Mouse (Mus musculus) C2C12 (cell line): ENCODE data around the gene Fbxo31. TPM values are rescaled to one million over a fixed set of nuclear protein-coding genes. Genes with fewer than 3 reads are reported as not detected.

ENCODE experiments used
- H3K27me3 ChIP-seq: one replicate; pipeline ENCODE4 v1.6.1; 2011; ENCODE audit not compliant: control insufficient read depth, insufficient read depth, insufficient read length
- H3K36me3 ChIP-seq: one replicate; pipeline ENCODE4 v1.6.1; 2011; ENCODE audit not compliant: control insufficient read depth, insufficient read depth
- H3K4me3 ChIP-seq: one replicate; pipeline ENCODE4 v1.5.1; 2011; ENCODE audit warnings: mild to moderate bottlenecking, control low read depth; ENCODE audit not compliant: poor library complexity, insufficient read depth, severe bottlenecking
- H3K79me2 ChIP-seq: one replicate; pipeline ENCODE4 v1.6.1; 2011; ENCODE audit not compliant: control insufficient read depth, insufficient read depth
- H3K79me3 ChIP-seq: one replicate; pipeline ENCODE4 v1.6.1; 2011; ENCODE audit warnings: low read depth, control low read depth
- H3ac ChIP-seq: one replicate; pipeline ENCODE3; 2011; ENCODE audit warnings: low read depth; ENCODE audit not compliant: control insufficient read depth, insufficient read length
- CEBPB ChIP-seq: IDR thresholded peaks from one replicate; pipeline ENCODE4 v1.6.1; 2011; ENCODE audit warnings: low read depth, mild to moderate bottlenecking, control low read depth, moderate library complexity
- CTCF ChIP-seq: IDR thresholded peaks from one replicate; pipeline ENCODE4 v1.5.1; 2011; ENCODE audit not compliant: control insufficient read depth, insufficient read depth, insufficient read length
- FOSL1 ChIP-seq: IDR thresholded peaks from one replicate; pipeline ENCODE4 v1.8.0; 2011; ENCODE audit warnings: mild to moderate bottlenecking, low read length; ENCODE audit not compliant: poor library complexity, insufficient read depth, severe bottlenecking
- MAX ChIP-seq: IDR thresholded peaks from one replicate; pipeline ENCODE4 v1.6.1; 2011; ENCODE audit warnings: mild to moderate bottlenecking, control low read depth
- MYOD1 ChIP-seq: IDR thresholded peaks from one replicate; pipeline ENCODE4 v1.6.1; 2011; ENCODE audit warnings: low read depth; ENCODE audit not compliant: control insufficient read depth, insufficient read length
- MYOG ChIP-seq: IDR thresholded peaks from one replicate; pipeline ENCODE4 v1.6.1; 2011; ENCODE audit not compliant: control insufficient read depth, insufficient read length; ENCODE audit errors: extremely low read depth
- USF1 ChIP-seq: IDR thresholded peaks from one replicate; pipeline ENCODE4 v1.6.1; 2011; ENCODE audit warnings: low read depth, mild to moderate bottlenecking, control low read depth, moderate library complexity
- polyA plus RNA-seq: library from polyadenylated mRNA; unstranded; fragments of >200 nt; fragmentation: generic; extraction: Trizol; gene quantifications from one replicate; pipeline ENCODE4 v1.2.1, GENCODE M21; 2012; ENCODE audit warnings: missing spikeins

The Fbxo31 gene
- polyA plus RNA-seq, 1 experiment = 9.4 TPM

- no peak for TF ChIP-seq USF1
- no peak for TF ChIP-seq CTCF
- TF ChIP-seq MAX = no peak
- TF ChIP-seq MYOD1 = no peak
- TF ChIP-seq CEBPB = no peak
- TF ChIP-seq FOSL1 = no peak
- TF ChIP-seq MYOG = no peak
- Histone ChIP-seq H3K27me3 (no peaks in the 10 kb centered on the region), H3K79me3 (no peaks in the 10 kb centered on the region), H3K4me3 (no peak overlapping the region), H3K36me3 (no peaks in the 10 kb centered on the region), H3K79me2 (no peaks in the 10 kb centered on the region), H3ac (no peak overlapping the region)
These were observed 20.9 kb downstream of the Fbxo31 start for GRCm38 (mm10) chr8:121557746-121558145.

DNA sequence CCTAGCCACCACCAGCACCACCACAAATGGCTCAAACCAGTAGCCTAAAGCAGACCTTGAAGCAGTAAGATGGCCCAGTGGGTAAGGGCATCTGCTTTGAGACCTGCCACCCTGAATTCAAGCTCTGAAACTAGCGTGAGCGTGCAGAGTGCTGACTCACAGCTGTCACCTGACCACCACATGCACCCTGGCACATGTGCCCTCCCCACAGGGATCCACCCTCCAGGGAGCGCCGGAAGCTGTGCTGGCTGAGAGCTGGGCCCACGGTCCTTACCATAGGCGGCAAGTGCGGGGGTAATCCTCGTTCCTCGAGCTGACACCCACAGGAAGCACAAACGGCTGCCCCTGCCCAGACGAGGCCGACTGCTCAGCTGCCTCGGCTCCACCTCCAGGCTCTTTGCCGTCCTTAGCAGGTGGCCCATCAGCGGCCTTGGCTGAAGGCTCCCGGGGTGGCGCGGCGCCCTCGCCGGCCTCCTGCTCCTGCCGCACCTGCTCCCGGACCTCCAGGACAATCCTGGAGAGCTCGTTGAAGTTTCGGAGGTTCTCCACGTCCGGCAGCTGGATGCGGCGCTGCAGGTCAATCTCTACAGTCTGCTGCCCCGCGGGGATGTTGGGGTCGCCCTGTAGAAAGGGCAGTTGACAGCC is 24.7 kb downstream of the Fbxo31 start:
- Histone ChIP-seq H3K79me3 (no peaks in the 10 kb centered on the region), H3ac (no peak overlapping the region), H3K36me3 (no peaks in the 10 kb centered on the region), H3K79me2 (no peaks in the 10 kb centered on the region), H3K27me3 (no peaks in the 10 kb centered on the region), H3K4me3 (no peak overlapping the region)
- TF ChIP-seq CEBPB (no peak), MAX (no peak), CTCF (no peak), USF1 (no peak), MYOD1 (no peak), MYOG (no peak), FOSL1 (no peak)

GRCm38 (mm10) chr8:121552506-121552905 is 26.1 kb downstream of the Fbxo31 start:
- no peaks in the 10 kb centered on the region for H3K36me3 ChIP-seq
- H3K4me3 ChIP-seq = no peak overlapping the region
- no peaks in the 10 kb centered on the region for H3K79me2 ChIP-seq
- H3ac ChIP-seq = no peak overlapping the region
- H3K27me3 ChIP-seq = no peaks in the 10 kb centered on the region
- no peak for TF ChIP-seq CEBPB
- TF ChIP-seq MYOD1 = no peak
- TF ChIP-seq MAX = no peak
- TF ChIP-seq FOSL1 = no peak
- TF ChIP-seq USF1 = no peak
- TF ChIP-seq CTCF = no peak
- no peak for TF ChIP-seq MYOG
- H3K79me3 ChIP-seq = no peaks in the 10 kb centered on the region

- H3K27me3 ChIP-seq = no peaks in the 10 kb centered on the region
- H3K4me3 ChIP-seq = no peak overlapping the region
- no peak overlapping the region for H3ac ChIP-seq
- no peaks in the 10 kb centered on the region for H3K79me3 ChIP-seq
- no peaks in the 10 kb centered on the region for H3K36me3 ChIP-seq
- TF ChIP-seq CTCF (no peak), MAX (no peak), MYOD1 (no peak), CEBPB (no peak), USF1 (no peak), MYOG (no peak), FOSL1 (no peak)
- H3K79me2 ChIP-seq = no peaks in the 10 kb centered on the region
These were observed 27.3 kb downstream of the Fbxo31 start for GRCm38 (mm10) chr8:121551065-121551985.

DNA sequence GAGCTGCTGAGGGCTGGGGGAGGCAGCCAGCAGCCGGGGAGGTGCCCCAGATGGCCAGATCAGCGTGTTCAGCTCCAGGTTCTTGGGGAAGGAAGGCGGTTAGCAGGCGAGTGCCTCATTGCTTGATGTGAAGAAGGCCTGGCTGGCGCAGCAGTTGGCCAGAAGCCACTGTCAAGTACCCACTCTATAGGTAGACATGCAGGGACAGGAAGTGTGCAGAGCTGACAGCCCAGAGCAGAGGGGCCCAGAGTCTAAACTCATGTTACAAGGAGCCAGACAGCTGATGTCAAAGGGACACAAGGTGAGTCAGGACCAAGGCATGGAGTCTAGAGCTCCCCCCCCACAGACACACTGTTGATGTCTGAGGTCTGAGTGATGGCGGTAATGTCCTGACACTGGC is 28.6 kb downstream of the Fbxo31 start:
- TF ChIP-seq CTCF (no peak), MAX (no peak), FOSL1 (no peak), USF1 (no peak), MYOD1 (no peak), MYOG (no peak), CEBPB (no peak)
- Histone ChIP-seq H3K36me3 (no peaks in the 10 kb centered on the region), H3K79me3 (no peaks in the 10 kb centered on the region), H3K79me2 (no peaks in the 10 kb centered on the region), H3K4me3 (no peak overlapping the region), H3K27me3 (peaks cover 11% of the 10 kb centered on the region), H3ac (no peak overlapping the region)
